Mouse (Mus musculus): Measurements from ENCODE around the gene Ttll7.

GRCm38 (mm10) chr3:146866563-146866962 is 14.4 kb downstream of the Ttll7 start:
- TF ChIP-seq POLR2A (IDR thresholded peaks at IDR 0.05; ENCODE audit: borderline replicate concordance, extremely low read depth, low read depth, low read length) (no peak), CTCF (IDR thresholded peaks at IDR 0.05; ENCODE audit: insufficient read depth, low read length) (peak; percentile 48)
